Mouse (Mus musculus) lung, adult 2 months (tissue): ENCODE measurements around the gene Tcf23.

Source experiments
- CTCF ChIP-seq: fragments of 200-500 bp; IDR thresholded peaks from 2 replicates; pipeline ENCODE4 v1.5.1; 2011; ENCODE audit warnings: mild to moderate bottlenecking, low read length, control low read depth; ENCODE audit not compliant: insufficient read depth
- POLR2A ChIP-seq: fragments of 200-500 bp; IDR thresholded peaks from 2 replicates; pipeline ENCODE4 v1.6.1; 2011; ENCODE audit warnings: low read depth, mild to moderate bottlenecking, control low read depth, low read length, borderline replicate concordance; ENCODE audit errors: extremely low read depth

GRCm38 (mm10) chr5:30943004-30943403 is 25.5 kb upstream of the Tcf23 start:
- TF ChIP-seq CTCF (peak; percentile 39; the same call in 1 of the 2 replicates), POLR2A (no peak)
